Mouse (Mus musculus) forelimb bud, embryonic 11.5 days (tissue): Measurements from ENCODE around the gene Prdm11.

Experiments
- DNase-seq: peaks from one replicate; pipeline ENCODE4 v3.0.0-alpha.2; 2012; ENCODE audit warnings: low read depth, low spot score

Prdm11 gene

GRCm38 (mm10) chr2:92933379-92933778, 112.6 kb downstream of the Prdm11 start:
- no peak for DNase-seq

GRCm38 (mm10) chr2:92931061-92931460, 114.9 kb downstream of the Prdm11 start:
- no peak for DNase-seq

GRCm38 (mm10) chr2:92929696-92930095, 116.3 kb downstream of the Prdm11 start:
- no peak for DNase-seq

- no peak for DNase-seq
These were observed 121.2 kb downstream of the Prdm11 start for GRCm38 (mm10) chr2:92924677-92925259.

GRCm38 (mm10) chr2:92920709-92921108, 125.3 kb downstream of the Prdm11 start:
- DNase-seq: no peak

GRCm38 (mm10) chr2:92917405-92918142, 128.4 kb downstream of the Prdm11 start:
- DNase-seq: peak; percentile 49

GRCm38 (mm10) chr2:92915659-92916631, 130.0 kb downstream of the Prdm11 start:
- no peak for DNase-seq
